Mouse (Mus musculus) liver, embryonic 14.5 days (tissue): ENCODE measurements around the gene Kank4. TPM values are rescaled to one million over a fixed set of nuclear protein-coding genes. Genes with fewer than 3 reads are reported as not detected.
"Not testable (repeated sequence)": the region's sequence is repeated elsewhere in the genome, so short reads cannot be mapped to it uniquely, and the experiment has no call there.

Experiments used
- ATAC-seq: fragments of 200-750 bp; cut with Nextera tagmentation; 2 replicates; pipeline ENCODE4 v1.8.0; 2017; ENCODE audit warnings: moderate number of reproducible peaks, mild to moderate bottlenecking, moderate library complexity; ENCODE audit not compliant: insufficient read depth
- DNase-seq, 3 experiments: peaks; one replicate each; pipeline ENCODE4 v3.0.0-alpha.2; 2012 to 2013; ENCODE audit warnings: low read depth in 3 of 3, low spot score in 3 of 3
- H3K27ac ChIP-seq: fragments of 300-500 bp; sonication (generic); 2 replicates; pipeline ENCODE4 v1.5.1; 2014; ENCODE audit warnings: moderate library complexity, mild to moderate bottlenecking, control low read depth, inconsistent platforms
- H3K27me3 ChIP-seq: fragments of 300-500 bp; sonication (generic); 2 replicates; pipeline ENCODE4 v1.6.1; 2014; ENCODE audit warnings: mild to moderate bottlenecking, low read length, moderate library complexity; ENCODE audit not compliant: control insufficient read depth, insufficient read depth
- H3K36me3 ChIP-seq: fragments of 300-500 bp; sonication (generic); replicated peaks from 2 replicates; pipeline ENCODE4 v1.6.1; 2014; ENCODE audit warnings: low read depth; ENCODE audit not compliant: control insufficient read depth, insufficient read depth
- H3K4me1 ChIP-seq, 2 experiments: fragments of 200-500 bp in 1 of 2; fragments of 300-500 bp in 1 of 2; sonication (generic) in 1 of 2; replicated peaks; 2 replicates each; pipeline ENCODE4 v1.6.1; 2012 to 2014; ENCODE audit warnings: antibody characterized with exemption in 1 of 2, inconsistent platforms in 1 of 2, low read length in 1 of 2; ENCODE audit not compliant: control insufficient read depth in 2 of 2, insufficient read depth in 2 of 2
- H3K4me2 ChIP-seq: fragments of 300-500 bp; sonication (generic); 2 replicates; pipeline ENCODE4 v1.6.1; 2014; ENCODE audit warnings: low read depth, mild to moderate bottlenecking, control low read depth, moderate library complexity
- H3K4me3 ChIP-seq, 2 experiments: fragments of 200-500 bp in 1 of 2; fragments of 300-500 bp in 1 of 2; sonication (generic) in 1 of 2; 2 replicates each; pipeline ENCODE4 v1.5.1; 2012 to 2014; ENCODE audit warnings: low read depth in 2 of 2, low read length in 2 of 2, mild to moderate bottlenecking in 2 of 2, control low read depth in 1 of 2, inconsistent platforms in 1 of 2, moderate library complexity in 1 of 2; ENCODE audit not compliant: insufficient read depth in 1 of 2
- H3K9ac ChIP-seq: fragments of 300-500 bp; sonication (generic); replicated peaks from 2 replicates; pipeline ENCODE4 v1.6.1; 2014; ENCODE audit warnings: mild to moderate bottlenecking, control low read depth, moderate library complexity
- H3K9me3 ChIP-seq: fragments of 300-500 bp; sonication (generic); 2 replicates; pipeline ENCODE4 v1.6.1; 2016; ENCODE audit warnings: low read length, mixed read lengths; ENCODE audit not compliant: control insufficient read depth
- CTCF ChIP-seq: IDR thresholded peaks from 2 replicates; pipeline ENCODE4 v1.5.1; 2016; ENCODE audit warnings: antibody characterized with exemption, low read depth, control low read depth
- EP300 ChIP-seq: IDR thresholded peaks from 2 replicates; pipeline ENCODE4 v1.6.1; 2016; ENCODE audit warnings: antibody characterized with exemption, low read depth
- WGBS: fragments of 180-500 bp; shearing (Covaris S2); extraction: QIAGEN DNeasy Blood & Tissue Kit; methylation state at CpG from one replicate; pipeline ENCODE4 v1.1.7; 2014; ENCODE audit not compliant: insufficient replicate concordance; 5-methylcytosine and 5-hydroxymethylcytosine counted together
- polyA plus RNA-seq, 2 experiments: library from polyadenylated mRNA; depleted of rRNA in 1 of 2; stranded (reverse) in 1 of 2; unstranded in 1 of 2; fragments of >200 nt; fragmentation: Nextera tagmentation in 1 of 2; extraction: Ambion mirVana in 1 of 2; gene quantifications; 2 replicates each; pipeline versions ENCODE4 v1.2.1 to v1.2.3; 2012 to 2014

Gene Kank4
- polyA plus RNA-seq, 2 experiments, result 0.04 to 0.17 TPM

- Histone ChIP-seq H3K4me3 (no peak overlapping the region), H3K9ac (no peak overlapping the region), H3K27ac (no peak overlapping the region), H3K36me3 (no peaks in the 10 kb centered on the region), H3K4me1 (peaks cover 0 to 3% of the 10 kb centered on the region in 2 experiments; a peak in 1 of 4 replicates), H3K9me3 (no peaks in the 10 kb centered on the region), H3K4me2 (peak overlapping the region; percentile 41), H3K27me3 (peaks cover 28% of the 10 kb centered on the region)
- DNase-seq (no peak), ATAC-seq (no peak)
- WGBS, result 4% methylated on average over 21 of the region's 21 CpGs
- TF ChIP-seq CTCF, result no peak
- TF ChIP-seq EP300, result no peak
Observed at GRCm38 (mm10) chr4:98727295-98727958, 89.9 kb downstream of the Kank4 start.

- TF ChIP-seq CTCF (no peak), EP300 (no peak)
- no peaks in the 10 kb centered on the region for H3K36me3 ChIP-seq
- no peak within 1 kb of the TSS for H3K9ac ChIP-seq
- ATAC-seq (no peak), DNase-seq (no peak)
- H3K27ac ChIP-seq, result no peak within 1 kb of the TSS
- H3K4me2 ChIP-seq, result peak within 1 kb of the TSS; percentile 41
- H3K9me3 ChIP-seq, result no peaks in the 10 kb centered on the region
- H3K4me3 ChIP-seq, result no peak within 1 kb of the TSS
- 3% methylated on average over 29 of the region's 29 CpGs for WGBS
- H3K4me1 ChIP-seq, result peaks cover 0 to 3% of the 10 kb centered on the region in 2 experiments; a peak in 1 of 4 replicates
- H3K27me3 ChIP-seq, result peaks cover 28% of the 10 kb centered on the region
Observed at GRCm38 (mm10) chr4:98726590-98727237, 90.6 kb downstream of the Kank4 start, which contains the start of gene L1td1. Gene L1td1 (plus strand): TSS chr4:98726734.

GRCm38 (mm10) chr4:98725439-98725838, 91.9 kb downstream of the Kank4 start:
- Histone ChIP-seq H3K4me1 (peaks cover 0 to 3% of the 10 kb centered on the region in 2 experiments; a peak in 1 of 4 replicates), H3K27me3 (peaks cover 28% of the 10 kb centered on the region), H3K9me3 (no peaks in the 10 kb centered on the region), H3K9ac (no peak overlapping the region), H3K36me3 (no peaks in the 10 kb centered on the region), H3K4me3 (no peak overlapping the region), H3K27ac (no peak overlapping the region), H3K4me2 (no peak overlapping the region)
- 19% methylated on average over 4 of the region's 4 CpGs for WGBS
- TF ChIP-seq EP300, result no peak
- peak; percentile 15; the same call in 1 of the 2 replicates for TF ChIP-seq CTCF
- DNase-seq (no peak), ATAC-seq (no peak)

- not testable (repeated sequence) for H3K4me2 ChIP-seq, ATAC-seq, H3K27ac ChIP-seq, H3K9ac ChIP-seq, H3K4me3 ChIP-seq, H3K4me1 ChIP-seq, DNase-seq, H3K9me3 ChIP-seq, H3K36me3 ChIP-seq
- peaks cover 28% of the 10 kb centered on the region for H3K27me3 ChIP-seq
- WGBS, result 55% methylated on average over 1 of the region's 1 CpGs
Observed at GRCm38 (mm10) chr4:98724682-98725081, 92.7 kb downstream of the Kank4 start.

- Histone ChIP-seq H3K4me2 (no peak overlapping the region), H3K27ac (no peak overlapping the region), H3K27me3 (peaks cover 12% of the 10 kb centered on the region), H3K9ac (no peak overlapping the region), H3K9me3 (no peaks in the 10 kb centered on the region), H3K36me3 (no peaks in the 10 kb centered on the region), H3K4me3 (no peak overlapping the region), H3K4me1 (peaks cover 0 to 3% of the 10 kb centered on the region in 2 experiments; a peak in 1 of 4 replicates)
- ATAC-seq (no peak), DNase-seq (peak in 2 of 3 experiments; percentile 7)
- 8% methylated on average over 8 of the region's 8 CpGs for WGBS
- TF ChIP-seq EP300 (no peak), CTCF (peak; percentile 86)
Observed at GRCm38 (mm10) chr4:98722454-98722853, 94.9 kb downstream of the Kank4 start.
